Mouse (Mus musculus) midbrain, embryonic 15.5 days (tissue): ENCODE data around the gene Scrt2. TPM values are rescaled to one million over a fixed set of nuclear protein-coding genes. Genes with fewer than 3 reads are reported as not detected.
A peak's percentile ranks its signal among the peaks of the same experiment; 100 is the strongest.

Source experiments
- ATAC-seq: fragments of 200-750 bp; cut with Nextera tagmentation; replicated peaks from 2 replicates; pipeline ENCODE4 v1.8.0; 2017; ENCODE audit warnings: moderate TSS enrichment
- H3K27ac ChIP-seq: fragments of 300-500 bp; sonication (generic); 2 replicates; pipeline ENCODE4 v1.5.1; 2015; ENCODE audit warnings: mild to moderate bottlenecking, inconsistent platforms
- H3K27me3 ChIP-seq: fragments of 300-500 bp; sonication (generic); replicated peaks from 2 replicates; pipeline ENCODE4 v1.6.1; 2015; ENCODE audit warnings: inconsistent platforms
- H3K36me3 ChIP-seq: fragments of 300-500 bp; sonication (generic); replicated peaks from 2 replicates; pipeline ENCODE4 v1.6.1; 2015; ENCODE audit warnings: inconsistent platforms
- H3K4me1 ChIP-seq: fragments of 300-500 bp; sonication (generic); 2 replicates; pipeline ENCODE4 v1.6.1; 2015; ENCODE audit warnings: inconsistent platforms
- H3K4me2 ChIP-seq: fragments of 300-500 bp; sonication (generic); 2 replicates; pipeline ENCODE4 v1.6.1; 2015; ENCODE audit warnings: inconsistent platforms, mild to moderate bottlenecking, moderate library complexity
- H3K4me3 ChIP-seq: fragments of 300-500 bp; sonication (generic); 2 replicates; pipeline ENCODE4 v1.5.1; 2015; ENCODE audit warnings: mild to moderate bottlenecking, inconsistent platforms
- H3K9ac ChIP-seq: fragments of 300-500 bp; sonication (generic); 2 replicates; pipeline ENCODE4 v1.6.1; 2015; ENCODE audit warnings: mild to moderate bottlenecking, inconsistent platforms
- H3K9me3 ChIP-seq: fragments of 300-500 bp; sonication (generic); 2 replicates; pipeline ENCODE4 v1.6.1; 2016; ENCODE audit warnings: inconsistent platforms
- WGBS: fragments of 180-500 bp; shearing (Covaris S2); methylation state at CpG from one replicate; pipeline ENCODE4 v1.1.7; 2015; ENCODE audit warnings: mixed read lengths; 5-methylcytosine and 5-hydroxymethylcytosine counted together
- polyA plus RNA-seq: library from polyadenylated mRNA; unstranded; fragments of >200 nt; fragmentation: Nextera tagmentation; extraction: Ambion mirVana; gene quantifications from 2 replicates; pipeline ENCODE4 v1.2.1, GENCODE M21; 2015

Gene Scrt2
- polyA plus RNA-seq, 1 experiment from 2014 or later = 10.9 TPM

DNA sequence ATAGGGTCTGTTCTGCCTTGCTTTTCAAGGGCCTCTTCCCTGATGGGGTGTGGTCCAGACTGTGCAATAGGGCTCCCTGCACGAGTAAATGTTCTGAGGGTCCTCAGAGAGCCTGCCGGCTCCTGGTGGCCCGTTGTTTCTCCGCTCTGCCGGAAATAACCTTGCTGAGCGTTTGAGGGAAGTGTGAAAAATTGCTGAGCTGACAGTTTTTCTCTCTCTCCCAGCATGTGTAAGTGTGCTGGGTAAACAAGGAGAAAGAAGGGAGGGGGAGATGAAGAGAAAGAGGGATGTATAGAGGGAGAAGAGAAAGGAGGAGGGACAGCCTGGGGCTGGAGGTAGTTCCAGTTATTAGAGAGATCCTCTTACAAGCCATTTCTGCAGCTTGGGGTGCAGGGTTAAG is 3.0 kb downstream of the Scrt2 start:
- Histone ChIP-seq H3K4me3 (peak overlapping the region; percentile 75), H3K9ac (peak overlapping the region; percentile 96), H3K36me3 (no peaks in the 10 kb centered on the region), H3K27ac (peak overlapping the region; percentile 95), H3K4me1 (peaks cover 69% of the 10 kb centered on the region), H3K9me3 (no peaks in the 10 kb centered on the region), H3K4me2 (peak overlapping the region; percentile 84), H3K27me3 (no peaks in the 10 kb centered on the region)
- WGBS = 15% methylated on average over 6 of the region's 6 CpGs
- ATAC-seq = no peak

DNA sequence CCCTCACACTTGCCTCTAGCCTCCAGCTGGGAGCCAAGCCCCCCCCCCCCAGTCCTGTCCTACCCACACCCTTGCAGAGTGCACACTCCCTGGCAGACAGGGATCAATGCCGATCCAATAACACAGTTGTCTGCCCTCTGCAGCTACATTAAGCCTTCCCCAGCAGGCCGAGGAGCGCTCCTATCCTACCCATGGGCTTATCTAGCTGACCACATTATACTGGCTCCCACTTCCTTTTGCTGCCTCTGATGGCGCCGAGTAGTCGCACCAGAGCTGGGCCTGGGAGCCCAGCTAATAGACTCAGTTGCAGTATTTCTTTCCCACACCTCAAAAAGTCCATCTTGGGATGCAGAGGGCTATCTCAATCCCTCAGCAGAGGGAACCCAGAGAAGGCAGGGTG is 4.1 kb downstream of the Scrt2 start:
- peak overlapping the region; percentile 84 for H3K4me2 ChIP-seq
- 0 out of 2 replicates have a peak overlapping the region, but pooled peaks have one; percentile 95 for H3K27ac ChIP-seq
- peak overlapping the region; percentile 75 for H3K4me3 ChIP-seq
- H3K9me3 ChIP-seq = no peaks in the 10 kb centered on the region
- no peak overlapping the region for H3K9ac ChIP-seq
- ATAC-seq = no peak
- H3K36me3 ChIP-seq = no peaks in the 10 kb centered on the region
- no peaks in the 10 kb centered on the region for H3K27me3 ChIP-seq
- WGBS = 81% methylated on average over 6 of the region's 6 CpGs
- peaks cover 59% of the 10 kb centered on the region for H3K4me1 ChIP-seq

DNA sequence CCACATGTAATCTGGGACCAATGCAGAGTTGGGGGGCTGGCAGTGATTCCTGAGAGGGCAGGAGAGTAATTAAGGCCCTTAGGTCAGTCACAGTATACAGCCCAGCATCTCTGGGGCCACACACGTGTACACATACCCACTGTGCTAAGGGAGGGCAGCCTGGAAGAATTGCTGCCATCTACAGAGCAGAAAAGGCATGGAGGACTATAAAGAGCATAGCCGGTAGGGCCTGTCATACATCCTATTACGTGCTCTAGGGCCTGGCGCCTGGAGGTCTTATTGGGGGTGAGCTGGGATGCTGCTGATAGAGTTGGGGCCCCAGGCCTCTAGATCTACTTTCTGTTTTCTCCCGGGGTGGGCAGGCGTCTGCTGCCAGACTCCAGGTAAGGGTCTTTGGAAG is 5.1 kb downstream of the Scrt2 start:
- peaks cover 65% of the 10 kb centered on the region for H3K4me1 ChIP-seq
- 47% methylated on average over 6 of the region's 6 CpGs for WGBS
- H3K9ac ChIP-seq = peak overlapping the region; percentile 10; the same call in 1 of the 2 replicates
- H3K9me3 ChIP-seq = no peaks in the 10 kb centered on the region
- no peak for ATAC-seq
- peak overlapping the region; percentile 84 for H3K4me2 ChIP-seq
- H3K27ac ChIP-seq = no peak overlapping the region
- H3K4me3 ChIP-seq = 0 out of 2 replicates have a peak overlapping the region, but pooled peaks have one; percentile 9
- H3K36me3 ChIP-seq = no peaks in the 10 kb centered on the region
- no peaks in the 10 kb centered on the region for H3K27me3 ChIP-seq

DNA sequence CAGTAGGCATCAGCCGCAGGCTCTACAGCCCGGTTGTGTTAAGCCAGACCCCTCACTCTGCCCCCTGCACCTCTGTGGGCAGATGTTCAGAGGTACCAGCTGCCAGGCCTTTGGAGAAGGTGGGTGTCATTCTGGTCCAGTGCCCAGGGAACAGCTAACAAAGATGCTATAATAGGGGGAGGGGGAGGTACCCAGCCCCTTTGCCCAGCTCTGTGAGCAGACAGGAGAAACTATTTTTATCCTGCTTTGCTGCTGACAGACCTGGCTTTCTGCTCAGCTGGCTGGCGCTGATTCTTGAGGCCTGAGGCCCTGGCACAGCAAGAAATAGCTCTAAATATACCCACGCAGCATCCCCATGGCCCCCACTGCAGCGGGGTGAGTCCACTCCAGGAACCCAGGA is 5.8 kb downstream of the Scrt2 start:
- Histone ChIP-seq H3K4me1 (peaks cover 69% of the 10 kb centered on the region), H3K27me3 (no peaks in the 10 kb centered on the region), H3K9ac (no peak overlapping the region; the same call in 1 of the 2 replicates), H3K36me3 (no peaks in the 10 kb centered on the region), H3K9me3 (no peaks in the 10 kb centered on the region), H3K4me2 (peak overlapping the region; percentile 84), H3K4me3 (no peak overlapping the region), H3K27ac (0 out of 2 replicates have a peak overlapping the region, but pooled peaks have one; percentile 22)
- no peak for ATAC-seq
- WGBS = 68% methylated on average over 5 of the region's 5 CpGs

DNA sequence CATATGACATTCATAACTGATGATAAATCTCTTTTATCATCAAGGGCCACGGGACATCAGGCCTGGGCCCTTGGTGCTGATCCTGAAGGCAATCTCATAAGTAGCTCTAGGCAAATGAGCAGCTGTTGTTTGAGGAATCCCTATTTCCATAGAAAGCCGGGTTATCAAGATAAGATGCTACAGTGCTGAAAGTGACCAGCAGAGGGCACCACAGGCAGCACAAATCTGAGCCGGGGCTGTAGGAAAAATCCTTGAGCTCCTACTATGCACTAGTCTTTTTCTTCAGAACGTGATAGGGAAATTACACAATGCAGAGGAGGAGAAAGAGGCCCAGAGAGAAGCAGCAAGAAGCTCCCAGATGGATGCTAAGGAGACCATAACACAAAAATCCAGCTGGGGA is 7.7 kb downstream of the Scrt2 start:
- Histone ChIP-seq H3K27me3 (0 out of 2 replicates have a peak, but pooled peaks cover 3% of the 10 kb centered on the region), H3K36me3 (no peaks in the 10 kb centered on the region), H3K4me2 (no peak overlapping the region), H3K4me3 (no peak overlapping the region), H3K4me1 (peaks cover 72% of the 10 kb centered on the region), H3K27ac (no peak overlapping the region), H3K9ac (no peak overlapping the region), H3K9me3 (no peaks in the 10 kb centered on the region)
- WGBS = 5% methylated on average over 4 of the region's 4 CpGs
- no peak for ATAC-seq

DNA sequence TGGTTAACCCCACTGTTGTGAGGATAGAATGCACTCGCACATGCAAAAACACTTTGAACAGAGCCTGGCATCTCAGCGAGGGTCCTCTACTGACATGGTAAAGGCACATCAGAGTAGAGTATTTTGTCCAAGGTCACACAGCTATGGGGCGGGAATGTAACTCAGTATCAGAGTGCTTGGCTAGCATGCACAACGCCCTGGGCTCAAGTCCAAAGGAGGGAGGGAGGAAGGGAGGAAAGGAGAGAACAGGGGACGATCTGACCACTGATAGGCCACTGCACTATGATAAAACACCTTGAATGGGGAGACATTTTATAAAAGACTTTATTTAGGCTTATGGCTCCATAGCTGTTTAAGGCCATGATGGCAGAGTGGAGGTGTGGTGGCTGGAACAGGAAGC is 8.3 kb downstream of the Scrt2 start:
- H3K27ac ChIP-seq = no peak overlapping the region
- ATAC-seq = no peak
- no peaks in the 10 kb centered on the region for H3K9me3 ChIP-seq
- H3K36me3 ChIP-seq = no peaks in the 10 kb centered on the region
- H3K27me3 ChIP-seq = peaks cover 7% of the 10 kb centered on the region; the same call in 1 of the 2 replicates
- H3K4me3 ChIP-seq = no peak overlapping the region
- H3K4me1 ChIP-seq = peaks cover 67% of the 10 kb centered on the region
- no peak overlapping the region for H3K9ac ChIP-seq
- no peak overlapping the region for H3K4me2 ChIP-seq
- 83% methylated on average over 5 of the region's 5 CpGs for WGBS

DNA sequence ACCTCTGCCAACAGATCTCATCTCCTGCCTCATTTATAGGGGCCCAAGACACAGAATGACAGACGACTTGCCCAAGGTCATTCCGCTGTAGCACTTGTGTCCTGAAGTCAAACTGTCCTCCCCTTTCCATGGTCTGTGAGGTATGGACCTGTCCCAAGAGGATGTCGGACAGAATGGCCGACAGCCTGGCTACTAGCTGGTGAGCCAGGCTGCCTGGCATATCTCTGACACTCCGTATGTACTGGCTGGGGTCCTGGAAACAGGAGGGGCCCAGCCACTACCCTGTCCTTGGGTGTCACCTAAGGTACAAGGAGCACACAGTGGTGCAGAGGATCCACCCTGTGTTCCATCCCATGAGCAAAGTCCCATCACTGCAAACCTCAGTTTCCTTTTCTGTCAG is 9.2 kb downstream of the Scrt2 start:
- no peak for ATAC-seq
- H3K9me3 ChIP-seq = no peaks in the 10 kb centered on the region
- H3K4me2 ChIP-seq = no peak overlapping the region
- 83% methylated on average over 5 of the region's 5 CpGs for WGBS
- no peak overlapping the region for H3K27ac ChIP-seq
- peaks cover 7% of the 10 kb centered on the region; the same call in 1 of the 2 replicates for H3K27me3 ChIP-seq
- peaks cover 66% of the 10 kb centered on the region for H3K4me1 ChIP-seq
- no peak overlapping the region for H3K4me3 ChIP-seq
- no peaks in the 10 kb centered on the region for H3K36me3 ChIP-seq
- H3K9ac ChIP-seq = no peak overlapping the region

DNA sequence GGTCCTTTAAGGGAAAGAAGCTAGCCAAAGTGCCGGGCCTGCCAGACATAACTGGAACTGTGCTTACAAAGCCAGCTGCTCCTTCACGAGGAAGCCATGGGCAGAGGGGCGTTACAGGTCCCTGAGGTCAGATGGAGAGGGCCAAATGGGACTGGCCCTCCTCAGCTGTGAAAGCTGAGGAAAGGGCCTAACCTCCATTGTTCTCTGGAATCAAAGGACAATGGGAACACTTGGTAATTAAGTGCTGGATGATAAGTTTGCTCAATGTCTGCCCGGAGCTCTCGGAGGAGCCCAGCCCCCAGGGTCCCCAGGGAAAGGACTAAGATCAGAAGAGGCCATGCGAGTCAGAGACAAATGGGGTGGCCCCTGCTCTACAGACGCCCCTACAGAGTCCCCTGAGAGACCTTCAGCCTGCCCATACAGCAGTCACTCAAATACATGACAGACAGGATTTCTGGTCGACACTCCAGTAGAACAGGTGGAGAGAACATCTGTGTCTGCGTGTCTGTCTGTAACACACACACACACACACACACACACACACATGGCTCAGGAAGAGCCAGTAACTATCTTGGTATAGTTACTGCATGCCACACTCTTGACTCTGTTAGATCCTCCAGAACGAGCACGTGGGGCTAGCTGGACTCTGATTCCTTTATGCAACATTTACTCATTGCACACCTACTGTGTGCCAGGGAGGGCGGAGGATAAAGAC is 10.2 kb downstream of the Scrt2 start:
- no peak overlapping the region for H3K4me3 ChIP-seq
- WGBS = 26% methylated on average over 12 of the region's 12 CpGs
- no peak overlapping the region for H3K9ac ChIP-seq
- H3K4me2 ChIP-seq = no peak overlapping the region
- no peaks in the 10 kb centered on the region for H3K9me3 ChIP-seq
- no peaks in the 10 kb centered on the region for H3K36me3 ChIP-seq
- peaks cover 7% of the 10 kb centered on the region; the same call in 1 of the 2 replicates for H3K27me3 ChIP-seq
- H3K4me1 ChIP-seq = peaks cover 57% of the 10 kb centered on the region
- no peak for ATAC-seq
- H3K27ac ChIP-seq = no peak overlapping the region

DNA sequence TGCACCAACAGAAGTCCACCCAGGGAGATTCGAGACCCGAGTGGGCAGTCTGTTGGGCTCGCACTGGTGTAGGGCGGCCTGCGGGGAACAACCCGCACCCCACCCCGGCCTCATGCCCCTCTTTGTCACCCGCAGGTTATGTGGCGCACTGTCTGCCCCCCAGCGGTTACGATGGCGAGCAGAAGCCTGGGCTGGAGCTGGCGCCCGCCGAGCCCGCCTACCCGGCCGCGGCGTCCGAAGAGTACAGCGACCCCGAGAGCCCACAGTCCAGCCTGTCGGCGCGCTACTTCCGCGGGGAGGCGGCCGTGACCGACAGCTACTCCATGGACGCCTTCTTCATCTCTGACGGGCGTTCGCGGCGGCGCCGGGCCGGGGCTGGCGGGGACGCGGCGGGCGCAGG is 11.6 kb downstream of the Scrt2 start:
- no peaks in the 10 kb centered on the region for H3K9me3 ChIP-seq
- peaks cover 45% of the 10 kb centered on the region for H3K4me1 ChIP-seq
- peak overlapping the region; percentile 23 for H3K27ac ChIP-seq
- 6% methylated on average over 45 of the region's 45 CpGs for WGBS
- peak overlapping the region; percentile 23 for H3K4me3 ChIP-seq
- peak; percentile 9; the same call in 1 of the 2 replicates for ATAC-seq
- no peak overlapping the region for H3K9ac ChIP-seq
- H3K27me3 ChIP-seq = peaks cover 7% of the 10 kb centered on the region; the same call in 1 of the 2 replicates
- H3K36me3 ChIP-seq = no peaks in the 10 kb centered on the region
- H3K4me2 ChIP-seq = peak overlapping the region; percentile 40

DNA sequence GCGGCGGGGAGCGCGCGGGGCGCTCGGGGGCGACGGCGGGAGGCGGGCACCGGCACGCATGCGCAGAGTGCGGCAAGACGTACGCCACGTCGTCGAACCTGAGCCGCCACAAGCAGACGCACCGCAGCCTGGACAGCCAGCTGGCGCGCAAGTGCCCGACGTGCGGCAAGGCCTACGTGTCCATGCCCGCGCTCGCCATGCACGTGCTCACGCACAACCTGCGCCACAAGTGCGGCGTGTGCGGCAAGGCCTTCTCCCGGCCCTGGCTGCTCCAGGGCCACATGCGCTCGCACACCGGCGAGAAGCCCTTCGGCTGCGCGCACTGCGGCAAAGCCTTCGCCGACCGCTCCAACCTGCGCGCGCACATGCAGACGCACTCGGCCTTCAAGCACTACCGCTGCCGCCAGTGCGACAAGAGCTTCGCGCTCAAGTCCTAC is 12.0 kb downstream of the Scrt2 start:
- H3K9me3 ChIP-seq = no peaks in the 10 kb centered on the region

DNA sequence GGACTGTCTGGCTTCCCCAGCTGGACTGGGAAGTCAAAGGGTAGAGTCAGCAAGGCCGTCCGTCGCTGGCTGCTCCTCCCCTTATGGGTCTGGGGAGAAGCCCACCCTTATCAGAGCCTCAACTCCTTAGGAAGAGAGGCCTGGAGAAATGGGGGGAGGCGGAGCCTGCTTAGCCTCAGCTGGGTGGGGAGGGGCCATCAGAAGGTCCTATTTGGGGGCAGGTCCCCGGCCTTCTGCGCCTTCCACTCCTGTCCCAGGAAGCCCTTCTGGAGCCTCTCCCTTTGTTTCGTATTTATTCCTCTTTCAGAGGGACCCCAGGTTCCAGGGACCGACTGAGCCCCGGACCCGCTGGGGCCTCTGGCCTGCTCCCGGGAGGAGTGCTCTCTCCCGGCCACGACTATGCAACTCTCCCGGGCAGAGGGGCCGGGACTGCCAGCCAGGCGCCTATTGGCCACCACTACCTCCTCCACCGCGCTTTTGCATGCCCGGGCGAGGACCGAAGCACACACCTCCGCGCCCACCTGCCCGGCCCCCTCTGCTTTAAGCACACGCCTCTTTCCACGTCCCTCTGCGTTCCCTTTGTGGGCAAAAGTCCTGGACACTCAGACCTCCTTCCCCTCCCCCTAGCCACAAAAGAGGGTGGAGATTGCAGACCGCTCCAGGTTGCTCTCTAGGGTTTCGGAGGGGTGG is 13.7 kb downstream of the Scrt2 start:
- Histone ChIP-seq H3K27me3 (peaks cover 7% of the 10 kb centered on the region; the same call in 1 of the 2 replicates), H3K36me3 (no peaks in the 10 kb centered on the region), H3K9ac (no peak overlapping the region), H3K4me1 (peaks cover 40% of the 10 kb centered on the region), H3K27ac (no peak overlapping the region), H3K9me3 (no peaks in the 10 kb centered on the region), H3K4me3 (no peak overlapping the region), H3K4me2 (peak overlapping the region; percentile 27)
- ATAC-seq = 0 out of 2 replicates have a peak, but pooled peaks have one; percentile 1
- WGBS = 8% methylated on average over 29 of the region's 29 CpGs

More for the DNA sequence above, 12.0 kb downstream of the Scrt2 start:
- Histone ChIP-seq H3K36me3 (no peaks in the 10 kb centered on the region), H3K4me3 (peak overlapping the region; percentile 23), H3K4me2 (peak overlapping the region; percentile 40), H3K27ac (peak overlapping the region; percentile 40; the same call in 1 of the 2 replicates), H3K27me3 (peaks cover 7% of the 10 kb centered on the region; the same call in 1 of the 2 replicates), H3K4me1 (peaks cover 42% of the 10 kb centered on the region), H3K9ac (0 out of 2 replicates have a peak overlapping the region, but pooled peaks have one; percentile 12)
- WGBS = 2% methylated on average over 57 of the region's 60 CpGs
- ATAC-seq = peak; percentile 29

DNA sequence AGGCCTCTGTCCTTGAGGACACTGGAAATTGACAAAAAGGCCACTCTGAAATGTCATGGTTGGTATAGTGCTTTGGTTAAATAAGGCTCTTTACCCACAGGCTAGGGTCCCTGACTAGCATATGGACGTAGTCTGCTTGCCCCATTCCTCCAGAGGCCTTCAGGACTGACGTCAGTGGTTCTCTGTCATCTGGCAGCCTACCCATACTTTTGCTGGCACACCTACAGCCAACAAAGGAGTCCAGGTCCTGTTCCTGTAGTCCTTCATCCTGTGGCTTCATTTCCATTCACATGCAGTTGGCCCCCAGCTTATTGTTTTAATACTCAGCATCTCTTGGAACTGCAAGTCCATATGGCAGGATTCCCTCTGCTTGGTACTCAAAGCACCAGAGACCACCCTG is 15.6 kb downstream of the Scrt2 start:
- no peak for ATAC-seq
- H3K4me3 ChIP-seq = no peak overlapping the region
- peaks cover 30% of the 10 kb centered on the region for H3K4me1 ChIP-seq
- H3K27ac ChIP-seq = no peak overlapping the region
- 33% methylated on average over 2 of the region's 2 CpGs for WGBS
- H3K27me3 ChIP-seq = peaks cover 7% of the 10 kb centered on the region; the same call in 1 of the 2 replicates
- H3K9me3 ChIP-seq = no peaks in the 10 kb centered on the region
- H3K36me3 ChIP-seq = no peaks in the 10 kb centered on the region
- no peak overlapping the region for H3K4me2 ChIP-seq
- H3K9ac ChIP-seq = no peak overlapping the region
